Mouse (Mus musculus): ENCODE measurements around the gene Lrig2. TPM values are rescaled to one million over a fixed set of nuclear protein-coding genes. Genes with fewer than 3 reads are reported as not detected.

Lrig2 gene
- polyA plus RNA-seq, 1 experiment from 2014 or later, result 11.0 TPM

- WGBS, result 92% methylated on average over 2 of the region's 2 CpGs
These were observed 10.8 kb downstream of the Lrig2 start for GRCm38 (mm10) chr3:104500881-104501280.

GRCm38 (mm10) chr3:104496176-104496575 is 15.5 kb downstream of the Lrig2 start:
- Histone ChIP-seq H3K4me1 (replicated peaks) (no peaks in the 10 kb centered on the region), H3K27me3 (no peaks in the 10 kb centered on the region), H3K9me3 (replicated peaks) (no peaks in the 10 kb centered on the region), H3K4me2 (no peak overlapping the region), H3K9ac (no peak overlapping the region), H3K4me3 (no peak overlapping the region), H3K27ac (no peak overlapping the region), H3K36me3 (peaks cover 34% of the 10 kb centered on the region)
- WGBS, result 92% methylated on average over 4 of the region's 4 CpGs
- ATAC-seq (replicated peaks; ENCODE audit: insufficient number of reproducible peaks, insufficient read depth, low FRiP score, low read depth), result no peak

More at GRCm38 (mm10) chr3:104500881-104501280, 10.8 kb downstream of the Lrig2 start:
- Histone ChIP-seq H3K4me3 (no peak overlapping the region), H3K36me3 (peaks cover 7% of the 10 kb centered on the region; the same call in 1 of the 2 replicates), H3K9ac (no peak overlapping the region), H3K9me3 (replicated peaks) (no peaks in the 10 kb centered on the region), H3K4me1 (replicated peaks) (no peaks in the 10 kb centered on the region), H3K4me2 (no peak overlapping the region), H3K27me3 (no peaks in the 10 kb centered on the region), H3K27ac (no peak overlapping the region)
- no peak for ATAC-seq (replicated peaks; ENCODE audit: insufficient number of reproducible peaks, insufficient read depth, low FRiP score, low read depth)

GRCm38 (mm10) chr3:104480946-104481719 is 30.6 kb downstream of the Lrig2 start:
- H3K9me3 ChIP-seq (replicated peaks), result no peaks in the 10 kb centered on the region
- no peaks in the 10 kb centered on the region for H3K27me3 ChIP-seq
- 80% methylated on average over 1 of the region's 1 CpGs for WGBS
- H3K4me2 ChIP-seq, result no peak overlapping the region
- H3K36me3 ChIP-seq, result peaks cover 30% of the 10 kb centered on the region
- ATAC-seq (replicated peaks; ENCODE audit: insufficient number of reproducible peaks, insufficient read depth, low FRiP score, low read depth), result no peak
- H3K27ac ChIP-seq, result no peak overlapping the region
- H3K9ac ChIP-seq, result no peak overlapping the region
- H3K4me3 ChIP-seq, result no peak overlapping the region
- no peaks in the 10 kb centered on the region for H3K4me1 ChIP-seq (replicated peaks)

GRCm38 (mm10) chr3:104478056-104478455 is 33.7 kb downstream of the Lrig2 start:
- no peaks in the 10 kb centered on the region for H3K27me3 ChIP-seq
- no peak overlapping the region for H3K4me2 ChIP-seq
- no peak overlapping the region for H3K9ac ChIP-seq
- no peaks in the 10 kb centered on the region for H3K4me1 ChIP-seq (replicated peaks)
- no peak for ATAC-seq (replicated peaks; ENCODE audit: insufficient number of reproducible peaks, insufficient read depth, low FRiP score, low read depth)
- H3K27ac ChIP-seq, result no peak overlapping the region
- H3K9me3 ChIP-seq (replicated peaks), result no peaks in the 10 kb centered on the region
- H3K4me3 ChIP-seq, result no peak overlapping the region
- peaks cover 35% of the 10 kb centered on the region for H3K36me3 ChIP-seq
- WGBS, result 96% methylated on average over 1 of the region's 1 CpGs

GRCm38 (mm10) chr3:104469421-104469820 is 42.3 kb downstream of the Lrig2 start:
- WGBS, result 83% methylated on average over 3 of the region's 3 CpGs
- H3K27ac ChIP-seq, result no peak overlapping the region
- no peaks in the 10 kb centered on the region for H3K9me3 ChIP-seq (replicated peaks)
- no peak overlapping the region for H3K4me3 ChIP-seq
- no peak overlapping the region for H3K9ac ChIP-seq
- no peak for ATAC-seq (replicated peaks; ENCODE audit: insufficient number of reproducible peaks, insufficient read depth, low FRiP score, low read depth)
- H3K4me1 ChIP-seq (replicated peaks), result no peaks in the 10 kb centered on the region
- peaks cover 37% of the 10 kb centered on the region for H3K36me3 ChIP-seq
- H3K27me3 ChIP-seq, result no peaks in the 10 kb centered on the region
- no peak overlapping the region for H3K4me2 ChIP-seq

GRCm38 (mm10) chr3:104461226-104461625 is 50.5 kb downstream of the Lrig2 start:
- Histone ChIP-seq H3K36me3 (peaks cover 80% of the 10 kb centered on the region), H3K27me3 (no peaks in the 10 kb centered on the region), H3K9ac (no peak overlapping the region), H3K9me3 (replicated peaks) (no peaks in the 10 kb centered on the region), H3K4me3 (no peak overlapping the region), H3K27ac (no peak overlapping the region), H3K4me1 (replicated peaks) (no peaks in the 10 kb centered on the region), H3K4me2 (no peak overlapping the region)
- no peak for ATAC-seq (replicated peaks; ENCODE audit: insufficient number of reproducible peaks, insufficient read depth, low FRiP score, low read depth)
- WGBS, result 59% methylated on average over 2 of the region's 2 CpGs

- peaks cover 62% of the 10 kb centered on the region for H3K36me3 ChIP-seq
- no peaks in the 10 kb centered on the region for H3K9me3 ChIP-seq (replicated peaks)
- no peaks in the 10 kb centered on the region; the same call in 1 of the 2 replicates for H3K4me1 ChIP-seq (replicated peaks)
- WGBS, result 96% methylated on average over 1 of the region's 1 CpGs
- no peaks in the 10 kb centered on the region for H3K27me3 ChIP-seq
- no peak overlapping the region for H3K4me2 ChIP-seq
- H3K4me3 ChIP-seq, result no peak overlapping the region
- no peak overlapping the region for H3K9ac ChIP-seq
- no peak overlapping the region for H3K27ac ChIP-seq
- no peak for ATAC-seq (replicated peaks; ENCODE audit: insufficient number of reproducible peaks, insufficient read depth, low FRiP score, low read depth)
These were observed 53.1 kb downstream of the Lrig2 start for GRCm38 (mm10) chr3:104458588-104458987.

- WGBS, result 69% methylated on average over 10 of the region's 10 CpGs
- no peaks in the 10 kb centered on the region for H3K9me3 ChIP-seq (replicated peaks)
- no peak overlapping the region for H3K4me2 ChIP-seq
- H3K4me1 ChIP-seq (replicated peaks), result no peaks in the 10 kb centered on the region; the same call in 1 of the 2 replicates
- H3K4me3 ChIP-seq, result no peak overlapping the region
- no peak for ATAC-seq (replicated peaks; ENCODE audit: insufficient number of reproducible peaks, insufficient read depth, low FRiP score, low read depth)
- H3K27me3 ChIP-seq, result no peaks in the 10 kb centered on the region
- H3K9ac ChIP-seq, result no peak overlapping the region
- no peak overlapping the region for H3K27ac ChIP-seq
- peaks cover 41% of the 10 kb centered on the region for H3K36me3 ChIP-seq
These were observed 56.0 kb downstream of the Lrig2 start for GRCm38 (mm10) chr3:104455506-104456275.

- 39% methylated on average over 2 of the region's 2 CpGs for WGBS
- no peak overlapping the region for H3K27ac ChIP-seq
- H3K4me2 ChIP-seq, result no peak overlapping the region
- ATAC-seq (replicated peaks; ENCODE audit: insufficient number of reproducible peaks, insufficient read depth, low FRiP score, low read depth), result no peak
- no peaks in the 10 kb centered on the region for H3K36me3 ChIP-seq
- H3K4me1 ChIP-seq (replicated peaks), result peaks cover 2% of the 10 kb centered on the region
- H3K9ac ChIP-seq, result no peak overlapping the region
- H3K9me3 ChIP-seq (replicated peaks), result no peaks in the 10 kb centered on the region
- H3K27me3 ChIP-seq, result no peaks in the 10 kb centered on the region
- no peak overlapping the region for H3K4me3 ChIP-seq
These were observed 64.5 kb downstream of the Lrig2 start for GRCm38 (mm10) chr3:104447240-104447639.

GRCm38 (mm10) chr3:104446689-104447088 is 65.0 kb downstream of the Lrig2 start:
- no peak overlapping the region for H3K27ac ChIP-seq
- no peak overlapping the region for H3K4me3 ChIP-seq
- WGBS, result 82% methylated on average over 6 of the region's 6 CpGs
- H3K27me3 ChIP-seq, result no peaks in the 10 kb centered on the region
- H3K4me1 ChIP-seq (replicated peaks), result peaks cover 6% of the 10 kb centered on the region
- H3K9me3 ChIP-seq (replicated peaks), result no peaks in the 10 kb centered on the region
- H3K36me3 ChIP-seq, result no peaks in the 10 kb centered on the region
- H3K9ac ChIP-seq, result no peak overlapping the region
- no peak overlapping the region for H3K4me2 ChIP-seq
- no peak for ATAC-seq (replicated peaks; ENCODE audit: insufficient number of reproducible peaks, insufficient read depth, low FRiP score, low read depth)

GRCm38 (mm10) chr3:104445576-104445975 is 66.1 kb downstream of the Lrig2 start:
- no peak overlapping the region for H3K4me2 ChIP-seq
- no peak overlapping the region for H3K4me3 ChIP-seq
- 34% methylated on average over 6 of the region's 6 CpGs for WGBS
- H3K27ac ChIP-seq, result no peak overlapping the region
- H3K9me3 ChIP-seq (replicated peaks), result no peaks in the 10 kb centered on the region
- H3K27me3 ChIP-seq, result no peaks in the 10 kb centered on the region
- peaks cover 16% of the 10 kb centered on the region for H3K4me1 ChIP-seq (replicated peaks)
- no peak for ATAC-seq (replicated peaks; ENCODE audit: insufficient number of reproducible peaks, insufficient read depth, low FRiP score, low read depth)
- H3K36me3 ChIP-seq, result no peaks in the 10 kb centered on the region
- H3K9ac ChIP-seq, result no peak overlapping the region

Measured in heart, embryonic 15.5 days (tissue).